Mouse (Mus musculus) limb, embryonic 10.5 days (tissue): Measurements from ENCODE around the gene Coro2a. TPM values are rescaled to one million over a fixed set of nuclear protein-coding genes. Genes with fewer than 3 reads are reported as not detected.

ENCODE experiments used
- DNase-seq: peaks from one replicate; pipeline ENCODE4 v3.0.0-alpha.2; 2017; ENCODE audit warnings: low spot score
- H3K27ac ChIP-seq: fragments of 300-500 bp; sonication (generic); 2 replicates; pipeline ENCODE4 v1.5.1; 2016; ENCODE audit warnings: mild to moderate bottlenecking
- H3K27me3 ChIP-seq: fragments of 300-500 bp; sonication (generic); 2 replicates; pipeline ENCODE4 v1.6.1; 2016; ENCODE audit warnings: low read depth, mild to moderate bottlenecking; ENCODE audit not compliant: poor library complexity, severe bottlenecking
- H3K36me3 ChIP-seq: fragments of 300-500 bp; sonication (generic); 2 replicates; pipeline ENCODE4 v1.6.1; 2016; ENCODE audit warnings: mild to moderate bottlenecking, moderate library complexity
- H3K4me1 ChIP-seq: fragments of 300-500 bp; sonication (generic); 2 replicates; pipeline ENCODE4 v1.6.1; 2016
- H3K4me3 ChIP-seq: fragments of 300-500 bp; sonication (generic); 2 replicates; pipeline ENCODE4 v1.5.1; 2016; ENCODE audit warnings: mild to moderate bottlenecking, moderate library complexity
- H3K9me3 ChIP-seq: fragments of 300-500 bp; sonication (generic); replicated peaks from 2 replicates; pipeline ENCODE4 v1.6.1; 2016; ENCODE audit warnings: mild to moderate bottlenecking
- WGBS: fragments of 180-500 bp; shearing (Covaris S2); methylation state at CpG from one replicate; pipeline ENCODE4 v1.1.7; 2016; 5-methylcytosine and 5-hydroxymethylcytosine counted together
- polyA plus RNA-seq: library from polyadenylated mRNA; unstranded; fragments of >200 nt; fragmentation: Nextera tagmentation; extraction: Ambion mirVana; gene quantifications from 2 replicates; pipeline ENCODE4 v1.2.1, GENCODE M21; 2016

The Coro2a gene
- polyA plus RNA-seq, 1 experiment from 2014 or later, result 2.2 TPM

DNA sequence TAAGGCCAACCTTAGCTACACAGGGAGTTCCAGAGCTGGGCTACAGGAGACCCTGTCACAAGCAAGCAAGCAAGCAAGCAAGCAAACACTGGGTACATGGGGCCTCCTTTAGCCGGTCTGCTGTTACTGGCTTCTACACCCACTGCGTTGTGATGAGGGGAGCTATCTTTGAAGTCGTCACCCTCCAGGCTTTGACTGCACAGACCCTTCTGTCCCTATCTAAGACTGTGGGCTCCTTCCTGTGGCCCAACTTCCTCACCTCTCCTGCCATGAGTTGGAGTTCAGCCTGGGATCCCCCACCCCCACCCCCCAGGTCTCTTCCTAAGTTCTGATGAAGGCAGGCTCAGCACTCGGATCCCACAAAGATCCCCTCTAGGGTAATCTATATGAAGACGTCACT, 40.0 kb downstream of the Coro2a start:
- 0 out of 2 replicates have a peak, but pooled peaks cover 3% of the 10 kb centered on the region for H3K4me1 ChIP-seq
- H3K9me3 ChIP-seq, result no peaks in the 10 kb centered on the region
- H3K27me3 ChIP-seq, result no peaks in the 10 kb centered on the region
- H3K4me3 ChIP-seq, result no peak overlapping the region
- WGBS, result 80% methylated on average over 5 of the region's 5 CpGs
- H3K27ac ChIP-seq, result no peak overlapping the region
- no peaks in the 10 kb centered on the region for H3K36me3 ChIP-seq
- DNase-seq, result no peak

DNA sequence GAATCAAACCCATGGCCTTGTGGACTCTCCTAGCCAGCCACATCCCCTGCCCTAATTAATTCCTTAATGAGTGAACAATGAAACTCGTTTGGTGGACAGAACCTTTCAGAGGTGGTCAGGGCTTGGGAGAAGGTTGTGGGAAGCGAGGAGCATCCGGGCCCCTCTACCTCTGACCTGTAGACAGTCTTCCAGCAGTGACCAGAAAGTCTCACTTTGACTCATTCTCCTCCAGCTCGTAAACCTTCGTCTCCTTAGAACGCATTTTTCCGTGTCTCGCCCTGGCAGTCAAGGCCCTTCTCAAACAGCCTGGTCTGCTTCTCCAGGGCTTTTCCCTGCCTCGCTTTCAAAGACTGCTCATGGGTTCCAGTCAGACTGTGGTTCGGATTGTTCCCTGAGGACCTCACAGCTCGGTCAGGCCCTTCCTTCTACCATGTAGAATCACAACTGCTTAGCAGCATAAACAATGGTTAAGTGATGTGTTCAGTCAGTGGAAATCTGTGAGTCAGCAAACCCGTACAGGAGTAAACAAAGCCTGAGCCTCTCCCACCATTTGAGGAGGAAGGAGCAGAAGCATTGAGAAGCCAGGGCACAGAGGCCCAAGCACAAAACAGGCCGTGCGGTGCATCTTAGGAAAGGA, 41.8 kb downstream of the Coro2a start:
- WGBS, result 83% methylated on average over 14 of the region's 14 CpGs

DNA sequence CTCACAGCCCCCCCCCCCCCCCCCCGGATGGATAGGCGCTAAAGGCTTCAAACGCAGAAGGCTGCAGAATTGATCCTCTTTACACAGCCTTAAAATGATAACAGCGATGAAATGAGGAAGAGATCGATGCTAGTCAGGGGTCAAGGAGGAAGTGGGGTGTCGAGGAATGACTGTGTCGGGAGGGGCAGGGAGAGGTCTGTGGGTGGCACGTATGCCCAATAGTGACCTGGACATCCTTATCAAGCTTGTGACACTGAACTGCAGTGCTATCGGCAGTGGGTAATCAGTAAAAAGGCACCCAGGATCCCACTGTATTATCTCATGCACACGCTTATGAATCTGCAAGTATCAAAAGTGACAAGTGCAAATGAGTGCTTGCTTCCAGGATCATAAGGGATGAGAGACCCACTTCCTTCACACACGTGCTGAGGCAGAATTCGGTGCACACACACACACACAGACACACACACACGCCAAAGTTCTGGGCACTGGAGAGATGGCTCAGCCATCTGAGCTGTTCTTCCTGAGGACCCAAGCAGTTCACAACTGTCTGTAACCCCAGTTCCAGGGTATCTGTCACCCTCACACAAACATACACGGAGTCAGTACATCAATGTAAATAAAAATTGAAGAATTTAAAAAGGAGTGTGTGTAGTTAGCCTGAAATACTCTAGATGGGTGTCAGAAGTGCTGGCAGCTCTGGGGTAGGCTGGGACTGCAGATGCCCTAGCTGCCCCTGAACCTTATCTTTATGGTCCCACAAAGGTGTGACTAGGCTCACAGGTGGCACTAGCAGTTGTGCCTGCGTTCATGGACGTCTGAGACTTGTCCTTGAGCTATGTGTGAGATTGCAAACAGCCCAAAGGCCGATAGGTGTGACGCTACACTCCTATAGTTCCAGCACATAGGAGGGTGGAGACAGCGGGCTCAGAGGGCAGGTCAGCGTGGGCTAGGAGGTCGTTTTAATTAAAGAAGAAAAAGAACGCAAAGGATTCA, 43.0 kb downstream of the Coro2a start:
- Histone ChIP-seq H3K4me1 (0 out of 2 replicates have a peak, but pooled peaks cover 5% of the 10 kb centered on the region), H3K27ac (no peak overlapping the region), H3K36me3 (no peaks in the 10 kb centered on the region), H3K9me3 (no peaks in the 10 kb centered on the region), H3K27me3 (no peaks in the 10 kb centered on the region), H3K4me3 (no peak overlapping the region)
- WGBS, result 77% methylated on average over 22 of the region's 22 CpGs
- no peak for DNase-seq

More for the DNA sequence above, 41.8 kb downstream of the Coro2a start:
- Histone ChIP-seq H3K4me3 (no peak overlapping the region), H3K36me3 (no peaks in the 10 kb centered on the region), H3K9me3 (no peaks in the 10 kb centered on the region), H3K4me1 (no peaks in the 10 kb centered on the region), H3K27ac (no peak overlapping the region), H3K27me3 (no peaks in the 10 kb centered on the region)
- no peak for DNase-seq

DNA sequence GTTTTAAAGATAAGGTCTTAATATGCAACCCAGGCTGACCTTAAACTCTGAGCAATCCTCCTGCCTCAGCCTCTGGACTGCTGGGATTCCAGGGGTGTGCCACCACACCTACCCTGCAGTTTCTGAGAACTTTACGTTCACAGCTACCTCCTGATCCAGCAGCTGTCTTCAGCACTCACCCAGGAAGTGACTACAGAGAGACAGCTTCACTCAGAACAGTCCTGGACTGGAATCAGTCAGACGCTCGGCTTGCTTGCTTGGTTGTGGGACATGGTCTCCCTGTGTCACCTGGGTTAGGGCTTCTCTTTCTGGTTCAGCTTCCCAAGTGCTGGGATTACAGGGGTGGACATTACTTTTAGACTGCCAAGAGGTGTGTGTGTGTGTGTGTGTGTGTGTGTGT, 45.1 kb downstream of the Coro2a start:
- no peak for DNase-seq
- WGBS, result 84% methylated on average over 3 of the region's 3 CpGs
- no peaks in the 10 kb centered on the region for H3K9me3 ChIP-seq

DNA sequence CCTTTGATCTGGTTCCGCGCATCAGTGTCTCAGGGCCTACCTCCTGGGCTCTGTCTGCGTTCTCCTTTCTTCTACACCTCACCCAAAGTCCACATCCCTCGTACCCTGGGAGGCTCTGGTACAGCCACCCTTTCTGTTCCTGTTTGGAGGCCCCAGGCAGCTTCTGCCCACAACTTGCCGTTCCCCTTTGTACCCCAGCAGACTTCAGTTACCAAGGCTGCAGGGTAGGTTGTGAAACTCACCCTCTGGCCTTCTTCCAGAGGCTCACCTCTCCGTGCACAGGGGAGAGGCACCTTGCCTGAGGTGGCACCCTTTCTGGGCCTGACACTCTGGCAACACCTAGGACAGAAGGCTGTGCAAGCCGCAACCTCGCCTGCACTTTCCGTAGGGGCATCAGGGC, 46.2 kb downstream of the Coro2a start:
- WGBS, result 87% methylated on average over 9 of the region's 9 CpGs
- no peak for DNase-seq
- H3K4me3 ChIP-seq, result no peak overlapping the region
- H3K27me3 ChIP-seq, result no peaks in the 10 kb centered on the region
- H3K36me3 ChIP-seq, result no peaks in the 10 kb centered on the region
- H3K27ac ChIP-seq, result no peak overlapping the region
- H3K4me1 ChIP-seq, result 0 out of 2 replicates have a peak, but pooled peaks cover 5% of the 10 kb centered on the region
- no peaks in the 10 kb centered on the region for H3K9me3 ChIP-seq

More for the DNA sequence above, 45.1 kb downstream of the Coro2a start:
- Histone ChIP-seq H3K27me3 (no peaks in the 10 kb centered on the region), H3K36me3 (no peaks in the 10 kb centered on the region), H3K4me1 (0 out of 2 replicates have a peak, but pooled peaks cover 5% of the 10 kb centered on the region), H3K4me3 (no peak overlapping the region), H3K27ac (no peak overlapping the region)

DNA sequence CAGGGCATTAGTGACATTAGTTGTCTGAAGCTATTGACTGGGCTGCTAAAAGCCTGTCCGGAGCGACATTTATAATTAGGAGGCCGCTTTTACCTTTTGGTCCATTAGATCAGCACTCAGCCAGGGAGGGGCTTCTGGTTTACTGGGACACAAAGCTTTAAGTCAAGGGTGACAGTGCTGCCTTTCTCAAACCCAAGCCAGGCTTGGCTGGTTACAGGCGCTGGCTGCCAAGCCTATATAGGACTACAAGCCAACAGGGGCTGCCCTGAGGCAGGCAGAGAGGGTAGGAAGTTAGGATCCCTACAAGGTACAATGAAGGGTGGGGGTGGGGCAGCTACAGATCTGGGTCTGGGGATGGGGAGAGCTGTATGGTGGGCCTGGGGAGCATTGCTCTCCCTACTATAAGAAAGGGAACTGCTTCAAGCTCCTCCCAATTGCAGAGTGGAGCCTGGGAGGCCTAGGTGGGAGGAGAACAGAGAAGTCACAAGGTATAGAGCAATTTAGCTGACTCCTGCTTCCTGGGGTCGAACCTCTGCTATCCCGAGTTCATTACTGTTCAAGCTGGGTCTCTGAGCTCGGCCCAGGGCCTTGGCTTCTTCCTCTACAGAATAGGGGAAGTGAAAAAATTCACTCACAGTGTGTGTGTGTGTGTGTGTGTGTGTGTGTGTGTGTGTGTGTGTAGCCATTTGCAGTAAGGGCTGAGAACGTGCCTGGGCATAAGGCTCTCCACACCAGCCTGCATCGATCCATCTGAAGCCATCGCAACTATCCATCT, 47.5 kb downstream of the Coro2a start:
- H3K9me3 ChIP-seq, result no peaks in the 10 kb centered on the region
- no peak for DNase-seq
- H3K4me3 ChIP-seq, result no peak overlapping the region
- H3K27me3 ChIP-seq, result no peaks in the 10 kb centered on the region
- H3K36me3 ChIP-seq, result no peaks in the 10 kb centered on the region
- H3K4me1 ChIP-seq, result 0 out of 2 replicates have a peak, but pooled peaks cover 5% of the 10 kb centered on the region
- no peak overlapping the region for H3K27ac ChIP-seq
- WGBS, result 79% methylated on average over 10 of the region's 10 CpGs

DNA sequence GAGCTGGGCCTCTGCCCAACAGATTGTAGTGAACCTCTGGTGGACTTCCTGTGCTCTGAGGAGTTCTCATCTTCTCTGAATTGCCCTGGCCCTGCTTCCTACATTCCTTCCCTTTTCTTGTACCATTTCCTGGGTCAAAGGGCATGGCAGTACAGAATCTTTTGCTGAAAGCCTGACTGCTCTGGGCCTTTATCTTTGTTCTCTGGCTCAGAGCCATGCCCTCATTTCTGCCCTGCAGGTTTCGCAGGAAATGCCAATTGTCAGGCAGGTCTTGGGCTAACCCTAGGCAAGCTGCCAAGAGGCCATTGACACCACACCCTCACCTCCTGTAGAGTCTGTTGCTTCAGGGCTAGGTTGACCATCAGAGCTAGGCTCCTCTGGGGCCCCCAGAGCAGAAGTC, 48.1 kb downstream of the Coro2a start:
- Histone ChIP-seq H3K36me3 (no peaks in the 10 kb centered on the region), H3K4me1 (0 out of 2 replicates have a peak, but pooled peaks cover 5% of the 10 kb centered on the region), H3K9me3 (no peaks in the 10 kb centered on the region), H3K4me3 (no peak overlapping the region), H3K27me3 (no peaks in the 10 kb centered on the region), H3K27ac (no peak overlapping the region)
- DNase-seq, result no peak
- WGBS, result 85% methylated on average over 1 of the region's 1 CpGs

DNA sequence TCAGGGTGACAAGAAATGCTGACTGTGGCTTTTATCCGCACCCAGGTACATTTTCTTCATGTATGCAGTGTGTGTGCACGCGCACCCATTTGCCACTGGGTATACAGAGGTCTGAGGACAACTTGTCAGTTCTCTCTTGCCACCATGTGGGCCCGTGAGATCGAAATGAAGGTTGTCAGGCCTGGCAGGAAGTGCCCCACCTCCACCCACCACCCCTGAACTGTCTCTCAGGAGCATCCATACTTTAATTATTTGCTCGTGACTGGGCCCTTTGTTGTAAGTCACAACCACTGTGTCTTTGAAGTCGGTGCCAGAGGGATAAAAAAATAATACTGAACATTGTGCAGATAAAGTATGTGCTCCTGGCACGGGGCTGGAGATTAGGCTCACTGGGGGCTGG, 51.6 kb downstream of the Coro2a start:
- H3K36me3 ChIP-seq, result no peaks in the 10 kb centered on the region
- no peaks in the 10 kb centered on the region for H3K27me3 ChIP-seq
- WGBS, result 75% methylated on average over 8 of the region's 8 CpGs
- no peak overlapping the region for H3K4me3 ChIP-seq
- no peaks in the 10 kb centered on the region for H3K9me3 ChIP-seq
- peaks cover 9% of the 10 kb centered on the region; the same call in 1 of the 2 replicates for H3K4me1 ChIP-seq
- DNase-seq, result no peak
- no peak overlapping the region for H3K27ac ChIP-seq

DNA sequence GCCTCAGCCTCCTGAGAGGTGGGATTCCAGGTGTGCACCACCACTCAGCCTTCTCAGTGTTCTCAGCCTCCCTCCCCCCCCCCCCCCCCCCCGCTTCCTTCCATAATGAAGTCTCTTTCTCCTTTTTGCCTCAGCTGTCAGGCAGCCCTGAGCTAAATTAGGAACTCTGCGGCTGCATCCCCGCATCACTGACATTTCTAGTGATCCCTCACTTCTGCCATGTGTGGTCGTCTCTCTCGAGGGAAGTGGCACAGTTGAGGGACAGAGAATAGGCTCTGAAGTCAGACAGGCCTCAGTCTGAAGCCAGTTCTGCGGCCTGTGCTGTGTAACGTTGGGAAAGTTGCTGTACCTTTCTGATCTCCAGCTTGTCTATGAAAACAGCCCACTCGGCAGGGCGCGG, 52.0 kb downstream of the Coro2a start:
- DNase-seq, result no peak
- H3K27ac ChIP-seq, result no peak overlapping the region
- no peak overlapping the region for H3K4me3 ChIP-seq
- no peaks in the 10 kb centered on the region for H3K36me3 ChIP-seq
- 85% methylated on average over 9 of the region's 10 CpGs for WGBS
- no peaks in the 10 kb centered on the region for H3K27me3 ChIP-seq
- peaks cover 9% of the 10 kb centered on the region; the same call in 1 of the 2 replicates for H3K4me1 ChIP-seq
- H3K9me3 ChIP-seq, result no peaks in the 10 kb centered on the region

DNA sequence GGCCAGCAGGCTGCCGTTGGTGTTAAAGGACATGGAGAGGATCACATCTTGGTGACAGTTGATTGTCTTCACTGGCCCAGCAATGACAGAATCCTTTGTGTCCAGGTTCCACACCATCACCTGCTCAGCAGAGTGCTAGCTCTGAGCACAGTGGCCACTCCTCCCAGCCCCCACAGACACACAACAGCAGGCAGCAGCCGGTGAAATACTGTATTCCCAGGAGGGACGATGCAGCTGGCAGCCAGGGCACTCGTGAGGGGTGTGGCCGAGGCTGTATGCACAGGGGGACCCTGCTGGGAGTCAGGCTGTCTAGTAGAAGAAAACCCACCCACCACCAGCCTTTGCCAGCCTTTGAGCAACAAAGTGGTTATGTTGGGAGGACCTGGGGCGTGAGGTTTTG, 55.3 kb downstream of the Coro2a start:
- Histone ChIP-seq H3K27ac (no peak overlapping the region), H3K27me3 (no peaks in the 10 kb centered on the region), H3K4me1 (peaks cover 4% of the 10 kb centered on the region; the same call in 1 of the 2 replicates), H3K9me3 (no peaks in the 10 kb centered on the region), H3K4me3 (no peak overlapping the region), H3K36me3 (no peaks in the 10 kb centered on the region)
- no peak for DNase-seq
- 53% methylated on average over 6 of the region's 6 CpGs for WGBS

DNA sequence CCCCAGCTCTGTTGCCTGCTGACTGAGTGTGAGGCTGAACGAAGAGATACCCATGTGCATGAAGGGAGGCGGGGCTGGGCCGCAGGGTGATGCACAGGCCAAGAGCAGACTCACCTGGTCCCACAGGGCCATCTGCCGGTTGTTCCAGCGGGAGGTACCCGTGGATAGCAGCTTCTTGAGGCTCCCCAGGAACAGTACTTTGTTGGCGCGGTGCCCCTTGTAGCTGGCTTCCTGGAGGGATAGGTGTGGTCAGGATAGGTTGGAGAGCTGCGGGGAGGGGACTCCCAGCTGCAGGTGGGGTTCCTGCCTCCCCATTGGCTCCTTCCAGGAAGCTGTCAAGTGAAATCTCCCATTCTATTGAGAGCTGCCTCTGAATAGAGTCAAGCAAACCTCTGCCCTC, 56.5 kb downstream of the Coro2a start:
- Histone ChIP-seq H3K36me3 (no peaks in the 10 kb centered on the region), H3K4me3 (no peak overlapping the region), H3K9me3 (no peaks in the 10 kb centered on the region), H3K27ac (no peak overlapping the region), H3K27me3 (no peaks in the 10 kb centered on the region; the same call in 1 of the 2 replicates), H3K4me1 (peaks cover 4% of the 10 kb centered on the region; the same call in 1 of the 2 replicates)
- 8% methylated on average over 9 of the region's 9 CpGs for WGBS
- no peak for DNase-seq

DNA sequence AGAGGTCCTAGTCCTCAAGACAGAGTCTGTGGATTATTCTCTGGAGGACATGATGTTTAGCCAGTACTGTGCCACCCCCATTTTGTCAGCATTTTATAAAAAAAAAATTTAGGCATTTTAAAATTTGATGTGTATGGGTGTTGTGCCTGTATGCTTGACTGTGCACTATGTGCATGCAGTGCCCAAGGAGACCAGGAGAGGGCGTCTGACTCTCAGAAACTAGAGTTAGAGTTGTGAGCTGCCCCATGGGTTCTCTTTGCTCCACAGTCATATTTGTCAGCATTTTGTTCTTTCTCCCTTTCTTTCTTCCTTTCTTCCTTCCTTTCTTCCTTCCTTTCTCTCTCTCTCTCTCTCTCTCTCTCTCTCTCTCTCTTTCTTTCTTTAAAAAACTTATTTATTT, 57.7 kb downstream of the Coro2a start:
- H3K4me3 ChIP-seq, result no peak overlapping the region
- peaks cover 4% of the 10 kb centered on the region; the same call in 1 of the 2 replicates for H3K27me3 ChIP-seq
- peaks cover 4% of the 10 kb centered on the region; the same call in 1 of the 2 replicates for H3K4me1 ChIP-seq
- no peak for DNase-seq
- H3K9me3 ChIP-seq, result no peaks in the 10 kb centered on the region
- WGBS, result 40% methylated on average over 1 of the region's 1 CpGs
- H3K27ac ChIP-seq, result no peak overlapping the region
- no peaks in the 10 kb centered on the region for H3K36me3 ChIP-seq
